Mouse (Mus musculus) thymus, postnatal 10 days (tissue): ENCODE measurements around the gene Kif21a.

ENCODE experiments used
- DNase-seq, 2 experiments: peaks; one replicate each; pipeline ENCODE4 v3.0.0; 2021; ENCODE audit warnings: low spot score in 2 of 2

The Kif21a gene

DNA sequence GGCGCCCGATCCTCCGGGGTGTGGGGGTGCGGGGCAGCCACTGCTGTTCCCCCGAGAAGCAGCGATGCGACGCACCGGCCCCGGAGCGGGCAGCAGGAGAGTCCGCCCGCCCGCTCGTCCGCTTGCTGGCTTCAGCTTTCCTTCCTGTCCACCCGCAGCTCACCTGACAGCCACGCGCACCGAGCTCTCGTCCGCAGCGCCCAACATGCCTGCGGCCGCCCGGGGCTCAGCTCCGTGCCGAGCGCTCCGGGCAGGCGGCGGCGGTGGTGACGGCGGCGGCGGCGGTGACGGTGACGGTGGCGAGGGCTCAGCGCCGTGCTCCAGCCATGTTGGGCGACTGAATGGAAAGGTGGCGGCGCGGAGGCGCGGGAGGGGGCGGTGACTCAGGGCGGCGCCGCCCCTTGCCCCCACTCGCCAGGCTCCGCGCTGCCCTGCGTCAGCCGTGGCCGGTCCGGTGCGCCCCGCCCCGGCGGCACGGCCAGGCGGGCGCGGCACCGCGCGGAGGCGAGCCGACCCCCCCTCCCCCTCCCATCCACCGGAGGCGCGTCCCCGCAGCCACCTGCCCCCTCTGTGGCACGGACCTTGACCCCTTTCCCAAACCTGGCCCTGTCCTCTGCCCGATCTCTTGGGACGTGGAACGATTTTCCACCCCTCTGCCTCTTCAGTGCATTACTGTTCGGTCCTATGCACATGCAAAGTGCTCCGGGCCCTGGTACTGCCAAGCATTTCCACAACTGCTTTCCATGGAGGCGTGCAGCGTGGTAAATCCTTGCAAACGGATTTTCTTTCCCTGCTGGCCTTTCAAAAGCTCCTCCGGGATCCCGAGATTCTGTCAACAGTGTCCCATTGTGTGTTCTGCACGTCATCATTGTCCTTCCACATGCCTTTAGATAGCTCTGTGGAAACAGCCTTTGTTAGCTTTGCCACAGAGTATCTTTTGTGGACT lies at the start of gene Kif21a:
Gene Kif21a (minus strand): TSS at position 453 of the 946 bp plus-strand sequence.
- DNase-seq: peak in 1 of 2 experiments; percentile 3

DNA sequence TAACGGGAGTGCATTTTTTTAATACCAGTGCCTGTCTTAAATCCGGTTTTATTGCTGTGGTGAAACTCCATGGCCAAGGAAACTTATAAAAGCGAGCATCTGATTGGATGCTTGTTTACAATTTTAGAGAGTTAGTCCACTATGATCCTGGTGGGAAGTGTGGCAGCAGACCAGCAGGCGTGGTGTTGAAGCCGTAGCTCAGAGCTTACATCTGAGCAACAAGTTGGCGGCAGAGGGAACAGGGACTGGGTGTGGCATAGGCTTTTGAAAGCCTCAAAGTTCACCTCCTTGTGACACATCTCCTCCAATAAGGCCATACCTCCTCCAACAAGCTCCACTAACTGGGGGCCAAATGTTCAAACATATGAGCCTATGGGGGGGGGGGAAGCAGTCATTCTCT lies 46.9 kb upstream of the Kif21a start:
- DNase-seq: no peak

DNA sequence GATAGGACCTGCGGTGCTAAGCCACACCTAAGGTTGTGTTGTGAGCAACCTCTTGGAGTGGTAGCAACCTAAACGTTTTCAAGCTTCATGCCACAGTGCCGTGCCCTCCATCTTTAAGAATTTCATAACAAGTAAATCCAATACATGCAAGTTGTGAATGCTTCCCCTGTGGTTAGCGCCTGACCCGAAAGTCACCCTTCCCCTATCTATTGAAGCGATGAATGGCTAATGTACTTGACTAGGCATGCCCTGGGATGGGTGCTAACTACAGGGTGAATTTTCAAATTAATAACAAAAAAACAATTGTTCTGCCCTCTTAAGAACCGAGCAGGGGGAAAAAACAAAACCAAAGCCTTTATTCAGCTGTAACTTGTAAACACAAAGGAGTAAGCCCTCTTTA lies 39.7 kb upstream of the Kif21a start:
- no peak for DNase-seq

DNA sequence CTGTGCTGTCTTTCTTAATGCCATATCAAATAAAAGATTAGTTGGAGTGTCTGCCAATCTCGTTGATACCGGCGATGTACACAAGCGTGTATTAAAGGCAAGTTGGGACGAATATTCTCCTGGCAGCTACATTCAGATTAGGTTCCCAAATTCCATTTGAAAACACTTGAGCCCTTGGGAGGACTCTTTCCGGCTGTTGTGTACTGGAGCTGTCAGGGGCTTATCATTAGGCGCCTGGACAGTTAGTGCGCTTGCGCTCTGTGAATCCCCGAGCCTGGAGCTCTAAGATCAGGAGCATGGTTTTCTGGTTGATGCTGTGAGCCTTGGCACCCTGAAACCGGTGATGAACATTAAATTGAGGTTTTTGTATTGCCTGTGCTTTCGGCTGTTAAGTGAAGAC lies 38.3 kb upstream of the Kif21a start:
- DNase-seq: no peak

- DNase-seq: no peak
Observed at GRCm38 (mm10) chr15:91077457-91078410, 28.0 kb upstream of the Kif21a start.

DNA sequence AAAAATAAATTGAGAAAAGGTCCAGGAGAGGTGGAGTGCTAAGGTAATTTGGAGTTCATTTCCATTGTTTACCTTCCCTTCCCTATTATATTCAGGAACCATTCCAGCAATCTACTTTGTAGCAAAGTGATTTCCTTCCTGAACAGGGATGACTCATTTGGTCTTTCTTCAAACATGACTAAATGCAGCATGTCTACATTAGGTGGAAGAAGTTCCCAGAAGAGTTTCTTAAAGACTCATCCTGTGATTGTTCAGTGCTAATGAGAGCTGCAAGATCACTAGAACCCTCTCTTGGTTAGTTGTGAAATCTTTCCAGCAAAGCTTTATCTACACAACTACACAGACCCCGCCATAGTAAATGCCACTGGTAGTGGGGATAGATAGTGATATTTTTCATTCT lies 22.7 kb upstream of the Kif21a start:
- no peak for DNase-seq

GRCm38 (mm10) chr15:91064310-91064826 lies 14.6 kb upstream of the Kif21a start:
- DNase-seq: no peak

DNA sequence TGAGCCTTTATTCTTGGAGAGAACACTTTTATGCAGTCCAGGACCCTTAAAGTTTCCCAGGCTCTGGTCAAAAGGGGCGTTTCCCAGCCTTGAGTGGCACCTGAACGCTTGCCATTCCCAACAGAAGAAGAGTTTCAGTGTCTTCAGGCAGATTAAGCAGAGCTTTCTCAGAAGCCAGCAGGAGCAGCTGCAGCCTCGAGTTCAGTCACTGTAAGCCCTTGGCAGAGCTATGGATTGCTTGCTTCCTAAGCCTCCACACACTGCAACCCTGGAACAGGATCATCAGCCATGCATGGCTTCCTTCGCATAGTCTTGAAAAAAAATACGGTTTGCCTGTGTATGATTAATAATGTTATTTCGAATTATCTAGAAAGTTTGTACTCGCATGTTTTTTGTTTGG lies 14.1 kb upstream of the Kif21a start:
- no peak for DNase-seq

- no peak for DNase-seq
Observed at GRCm38 (mm10) chr15:91056866-91057342, 7.2 kb upstream of the Kif21a start.

- no peak for DNase-seq
Observed at GRCm38 (mm10) chr15:91056176-91056865, 6.6 kb upstream of the Kif21a start.

DNA sequence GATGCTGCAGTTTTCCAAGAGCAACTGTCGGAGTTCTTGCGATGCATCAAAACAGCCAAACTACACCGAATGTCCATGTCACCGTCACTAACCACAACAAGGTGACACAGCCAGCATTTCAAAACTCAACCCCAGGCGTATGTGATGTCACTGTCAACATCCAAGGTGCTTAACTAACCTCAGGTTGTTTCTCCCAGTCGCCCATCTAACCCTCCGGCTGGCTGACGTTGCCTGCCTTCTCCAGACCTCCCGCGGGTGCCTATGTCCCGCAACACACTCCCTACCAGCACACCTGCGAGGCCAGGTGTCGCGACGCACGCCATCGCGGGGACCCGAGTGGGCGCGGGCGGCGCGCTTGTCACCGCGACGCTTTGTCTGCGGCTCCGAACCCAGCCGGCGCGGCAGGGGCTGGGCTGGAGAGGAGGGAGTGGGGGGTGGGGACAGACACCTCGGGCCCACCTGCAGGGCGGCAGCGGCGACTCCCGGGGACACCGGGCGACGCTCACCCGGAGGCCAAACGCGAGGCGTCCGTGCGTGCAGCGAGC lies 725 bp downstream of the Kif21a start:
- no peak for DNase-seq

DNA sequence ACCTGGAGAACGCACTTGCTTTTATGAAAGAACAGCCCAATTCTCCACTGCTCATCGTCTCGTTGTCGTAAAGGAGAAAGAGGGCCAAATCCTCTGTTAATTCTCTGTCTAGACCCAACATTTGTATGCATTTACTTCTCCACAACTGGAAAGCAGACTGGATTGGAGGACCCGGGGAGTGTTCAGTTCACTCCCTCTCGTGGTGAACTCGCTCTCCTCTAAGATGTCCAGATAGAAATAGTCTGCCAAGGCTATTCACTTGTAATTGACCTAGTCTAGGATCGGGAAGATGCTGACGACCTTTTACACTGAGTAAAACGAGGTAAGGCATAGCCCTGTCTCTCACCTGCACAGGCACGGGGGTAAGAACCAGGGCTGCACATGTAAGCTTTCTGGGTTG lies 2.1 kb downstream of the Kif21a start:
- no peak for DNase-seq

- no peak for DNase-seq
Observed at GRCm38 (mm10) chr15:91046506-91046905, 3.2 kb downstream of the Kif21a start.

DNA sequence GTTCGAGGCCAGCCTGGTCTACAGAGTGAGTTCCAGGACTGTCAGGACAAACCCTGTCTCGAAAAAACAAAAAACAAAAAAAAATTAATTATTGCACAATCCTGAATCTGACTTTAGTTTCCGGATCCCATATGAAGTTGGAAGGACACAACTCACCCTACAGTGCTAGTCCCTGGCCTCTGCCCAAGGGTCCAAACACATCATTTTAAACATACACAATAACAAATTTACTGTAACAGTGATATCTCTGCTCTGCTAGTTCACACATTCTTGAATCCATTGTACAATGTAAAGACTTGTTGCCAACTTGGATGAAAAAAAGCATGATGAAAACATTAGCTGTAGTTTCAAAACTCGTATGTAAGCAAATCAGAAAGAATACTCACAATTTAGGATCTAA lies 6.5 kb downstream of the Kif21a start:
- DNase-seq: no peak

- DNase-seq: no peak
Observed at GRCm38 (mm10) chr15:91038860-91039259, 10.9 kb downstream of the Kif21a start.

- no peak for DNase-seq
Observed at GRCm38 (mm10) chr15:91034090-91034489, 15.7 kb downstream of the Kif21a start.

GRCm38 (mm10) chr15:91033529-91033928 lies 16.2 kb downstream of the Kif21a start:
- DNase-seq: no peak

DNA sequence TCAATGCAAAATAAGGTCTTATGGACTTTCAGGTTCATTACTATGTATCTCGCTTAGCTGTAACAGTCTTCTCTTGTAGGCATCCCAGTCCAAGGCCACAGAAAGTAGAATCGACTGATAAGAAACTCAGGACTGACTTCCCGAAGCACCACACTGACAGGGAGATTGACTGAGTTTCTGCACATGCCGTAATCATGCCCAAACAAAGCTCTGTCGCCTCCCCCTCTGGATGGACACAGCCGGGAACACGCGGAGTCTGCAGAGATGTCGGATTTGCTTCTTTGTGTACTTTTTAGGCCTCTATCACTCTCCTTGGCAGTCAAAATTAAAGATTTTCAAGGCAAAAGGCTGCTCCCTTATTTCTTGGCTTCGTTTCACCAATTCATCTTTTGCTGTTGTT lies 20.8 kb downstream of the Kif21a start:
- no peak for DNase-seq

- DNase-seq: no peak
Observed at GRCm38 (mm10) chr15:91028494-91028893, 21.3 kb downstream of the Kif21a start.

- DNase-seq: no peak
Observed at GRCm38 (mm10) chr15:91022276-91022675, 27.5 kb downstream of the Kif21a start.

GRCm38 (mm10) chr15:91018861-91019187 lies 30.9 kb downstream of the Kif21a start:
- DNase-seq: no peak
